Mouse (Mus musculus) kidney, adult 2 months (tissue): ENCODE results near the gene Zfp687.

ENCODE experiments used
- CTCF ChIP-seq: fragments of 200-500 bp; conservative IDR thresholded peaks from 2 replicates; pipeline ENCODE4 v1.5.1; 2011; ENCODE audit warnings: low read depth, mild to moderate bottlenecking, control low read depth, low read length, moderate library complexity, mixed read lengths; ENCODE audit not compliant: insufficient read depth, insufficient read length
- POLR2A ChIP-seq: fragments of 200-500 bp; IDR thresholded peaks from one replicate; pipeline ENCODE4 v1.6.1; 2011; ENCODE audit warnings: low read depth, low read length, control low read depth

- TF ChIP-seq CTCF (no peak), POLR2A (peak; percentile 49)
Observed at GRCm38 (mm10) chr3:95042166-95042837, 27.1 kb upstream of the Zfp687 start, which contains the start of gene Psmd4.
